Comparison of ENCODE assay signal across 10 mouse cellular contexts in genomic region chr16:97325975-97326374, GRCm38 (mm10). TPM values are rescaled to one million over a fixed set of nuclear protein-coding genes. Genes with fewer than 3 reads are reported as not detected.
DNase-seq lines count a peak whose midpoint lies in the region; ATAC-seq lines count a peak whose summit lies in the region.
"Had no signal": no experiment of that assay in that cellular context is flagged by ENCODE, and none has a peak within 500 bp of the region (broad histone marks: within the 10 kb centered on the region; RNA-seq: fewer than 3 reads in every experiment).

No protein-coding gene starts in this region.

- no peaks in the 10 kb centered on the region for H3K9me3 ChIP-seq in intestine, embryonic 14.5 days (ENCODE audit: control insufficient read depth, low read length)
- H3K9me3 ChIP-seq in intestine, embryonic 16.5 days (ENCODE audit: control insufficient read depth, low read length), result no peaks in the 10 kb centered on the region
- H3K9me3 ChIP-seq in forebrain, embryonic 13.5 days (replicated peaks), result no peaks in the 10 kb centered on the region
- H3K9me3 ChIP-seq: embryonic facial prominence, embryonic 12.5 days had no signal

- H3K4me2 ChIP-seq in intestine, embryonic 14.5 days (ENCODE audit: low read length), result no peak overlapping the region
- no peak overlapping the region for H3K4me2 ChIP-seq in intestine, embryonic 16.5 days (ENCODE audit: low read depth, low read length)
- H3K4me2 ChIP-seq in forebrain, embryonic 13.5 days, result 0 out of 2 replicates have a peak overlapping the region, but pooled peaks have one; percentile 7
- H3K4me2 ChIP-seq: embryonic facial prominence, embryonic 12.5 days had no signal

- no peak overlapping the region for H3K27ac ChIP-seq in intestine, embryonic 14.5 days (ENCODE audit: low read depth)
- H3K27ac ChIP-seq in intestine, embryonic 16.5 days (ENCODE audit: low read length), result no peak overlapping the region
- H3K27ac ChIP-seq in forebrain, embryonic 13.5 days, result no peak overlapping the region
- H3K27ac ChIP-seq: embryonic facial prominence, embryonic 12.5 days had no signal

- no peak overlapping the region for H3K9ac ChIP-seq in intestine, embryonic 14.5 days (ENCODE audit: low read length)
- no peak overlapping the region for H3K9ac ChIP-seq in intestine, embryonic 16.5 days (ENCODE audit: low read depth, low read length)
- no peak overlapping the region for H3K9ac ChIP-seq in forebrain, embryonic 13.5 days
- H3K9ac ChIP-seq: embryonic facial prominence, embryonic 12.5 days had no signal

- H3K4me3 ChIP-seq in intestine, embryonic 14.5 days (ENCODE audit: low read depth, low read length), result no peak overlapping the region
- no peak overlapping the region for H3K4me3 ChIP-seq in intestine, embryonic 16.5 days (ENCODE audit: low read length)
- H3K4me3 ChIP-seq in forebrain, embryonic 13.5 days, result no peak overlapping the region
- H3K4me3 ChIP-seq: embryonic facial prominence, embryonic 12.5 days; megakaryocyte, embryonic 14.5 days had no signal

- H3K4me1 ChIP-seq in intestine, embryonic 14.5 days (replicated peaks; ENCODE audit: control insufficient read depth, insufficient read depth, low read length), result no peaks in the 10 kb centered on the region
- H3K4me1 ChIP-seq in intestine, embryonic 16.5 days (ENCODE audit: control insufficient read depth, insufficient read depth, low read length), result no peaks in the 10 kb centered on the region
- H3K4me1 ChIP-seq in forebrain, embryonic 13.5 days, result no peaks in the 10 kb centered on the region
- H3K4me1 ChIP-seq: embryonic facial prominence, embryonic 12.5 days had no signal

- no peak for ATAC-seq in intestine, embryonic 14.5 days (replicated peaks; ENCODE audit: low FRiP score, low TSS enrichment, low read depth)
- no peak for ATAC-seq in intestine, embryonic 16.5 days
- ATAC-seq in forebrain, embryonic 13.5 days, result peak; percentile 27; the same call in 1 of the 2 replicates

- WGBS in intestine, embryonic 14.5 days, result 31% methylated on average over 8 of the region's 8 CpGs
- 36% methylated on average over 8 of the region's 8 CpGs for WGBS in intestine, embryonic 16.5 days
- WGBS in forebrain, embryonic 13.5 days, result 33% methylated on average over 8 of the region's 8 CpGs

- no peaks in the 10 kb centered on the region for H3K27me3 ChIP-seq in intestine, embryonic 14.5 days (replicated peaks; ENCODE audit: control insufficient read depth, insufficient read depth, low read length)
- H3K27me3 ChIP-seq in intestine, embryonic 16.5 days (replicated peaks; ENCODE audit: control insufficient read depth, insufficient read depth, low read length), result no peaks in the 10 kb centered on the region
- H3K27me3 ChIP-seq in forebrain, embryonic 13.5 days, result no peaks in the 10 kb centered on the region
- H3K27me3 ChIP-seq: embryonic facial prominence, embryonic 12.5 days had no signal

- no peaks in the 10 kb centered on the region for H3K36me3 ChIP-seq in intestine, embryonic 14.5 days (ENCODE audit: control insufficient read depth, insufficient read depth, low read length)
- H3K36me3 ChIP-seq in intestine, embryonic 16.5 days (ENCODE audit: control insufficient read depth, insufficient read depth, low read length), result no peaks in the 10 kb centered on the region
- H3K36me3 ChIP-seq in forebrain, embryonic 13.5 days (ENCODE audit: poor library complexity, severe bottlenecking), result no peaks in the 10 kb centered on the region
- H3K36me3 ChIP-seq: embryonic facial prominence, embryonic 12.5 days had no signal

- DNase-seq in intestine, embryonic 14.5 days (ENCODE audit: low spot score), result peak; percentile 58
- peak; percentile 30 for DNase-seq in NIH3T3 (ENCODE audit: low read depth)
- DNase-seq in layer of hippocampus, adult 9-10 months (ENCODE audit: low spot score), result peak; percentile 55
- peak; percentile 10 for DNase-seq in lung, postnatal 14 days
- peak; percentile 41 for DNase-seq in thymus, postnatal 25 days
- DNase-seq in ovary, postnatal 14 days (ENCODE audit: low spot score), result no peak

RNA-seq across cellular contexts. Expression of gene Bace2, which starts 30.6 kb away (rescaled TPM):
- 9.7 and 10.8 TPM in 2 replicates for polyA plus RNA-seq in intestine, embryonic 14.5 days (2014; fragmentation: Nextera tagmentation; extraction: Ambion mirVana)
- polyA plus RNA-seq in intestine, embryonic 16.5 days (2015; fragmentation: Nextera tagmentation; extraction: Ambion mirVana), result 17.0 and 18.4 TPM in 2 replicates
- 0.98 and 1.0 TPM in 2 replicates for polyA plus RNA-seq in forebrain, embryonic 13.5 days (2015; fragmentation: Nextera tagmentation; extraction: Ambion mirVana)
